In genomic region chr2:35407266-35407665, GRCm38 (mm10) we compare ENCODE assay signal across 23 mouse cellular contexts. TPM values are rescaled to one million over a fixed set of nuclear protein-coding genes. Genes with fewer than 3 reads are reported as not detected.
"Had no signal": no experiment of that assay in that cellular context is flagged by ENCODE, and none has a peak within 500 bp of the region (broad histone marks: within the 10 kb centered on the region; RNA-seq: fewer than 3 reads in every experiment).

No protein-coding gene starts in this region.

- H3K36me3 ChIP-seq: limb, embryonic 10.5 days; midbrain, embryonic 12.5 days had no signal

- H3K4me1 ChIP-seq: midbrain, embryonic 12.5 days had no signal

- H3K27me3 ChIP-seq: liver, embryonic 15.5 days; megakaryocyte, embryonic 14.5 days; midbrain, embryonic 12.5 days had no signal

- ATAC-seq: hindbrain, postnatal 0 days; midbrain, embryonic 16.5 days had no signal

- H3K9me3 ChIP-seq: limb, embryonic 10.5 days; liver, embryonic 15.5 days; megakaryocyte, embryonic 14.5 days; midbrain, embryonic 12.5 days had no signal

- H3K4me3 ChIP-seq: left cerebral cortex, adult 2 months; limb, embryonic 10.5 days; liver, embryonic 15.5 days; midbrain, embryonic 12.5 days had no signal

- H3K9ac ChIP-seq: liver, embryonic 15.5 days; midbrain, embryonic 12.5 days had no signal

- DNase-seq: kidney, adult 11 months; kidney, postnatal 14 days; right cerebral cortex, postnatal 14 days; thymus, postnatal 4 days had no signal

- H3K4me2 ChIP-seq: liver, embryonic 11.5 days; liver, embryonic 15.5 days; midbrain, embryonic 12.5 days had no signal

- H3K27ac ChIP-seq: hindbrain, postnatal 0 days; left cerebral cortex, adult 2 months; limb, embryonic 10.5 days; liver, embryonic 15.5 days; macrophage; midbrain, embryonic 12.5 days had no signal

RNA-seq across cellular contexts. Expression of gene 4930402F06Rik, which starts 10.3 kb away (rescaled TPM):
- total RNA-seq: hindbrain, postnatal 0 days; layer of hippocampus, adult 8-10 months; layer of hippocampus, postnatal 14 days; left cerebral cortex, adult 2 months; left cerebral cortex, postnatal 14 days had no signal
- polyA plus RNA-seq: hindbrain, postnatal 0 days; intestine, embryonic 14.5 days; kidney, embryonic 14.5 days; large intestine, adult 2 months; limb, embryonic 10.5 days; limb, embryonic 14.5 days; liver, embryonic 11.5 days; liver, embryonic 15.5 days; macrophage; midbrain, embryonic 12.5 days; midbrain, embryonic 16.5 days; neural tube, embryonic 14.5 days; spleen, adult 2 months; stomach, embryonic 16.5 days had no signal

RNA-seq across cellular contexts. Expression of gene 4930568D16Rik, which starts 39.7 kb away (rescaled TPM):
- total RNA-seq: hindbrain, postnatal 0 days; layer of hippocampus, adult 8-10 months; layer of hippocampus, postnatal 14 days; left cerebral cortex, adult 2 months; left cerebral cortex, postnatal 14 days had no signal
- polyA plus RNA-seq: hindbrain, postnatal 0 days; intestine, embryonic 14.5 days; kidney, embryonic 14.5 days; large intestine, adult 2 months; limb, embryonic 10.5 days; limb, embryonic 14.5 days; liver, embryonic 11.5 days; liver, embryonic 15.5 days; macrophage; midbrain, embryonic 12.5 days; midbrain, embryonic 16.5 days; neural tube, embryonic 14.5 days; spleen, adult 2 months; stomach, embryonic 16.5 days had no signal
